Mouse (Mus musculus) MEL (cell line): ENCODE measurements around the gene Spp2.

Experiments
- CTCF ChIP-seq, 3 experiments: IDR thresholded peaks in 2 of 3; conservative IDR thresholded peaks in 1 of 3; 2 replicates each; pipeline ENCODE4 v1.5.1; 2011 to 2012; ENCODE audit warnings: low read length in 3 of 3, low read depth in 2 of 3, mild to moderate bottlenecking in 2 of 3, improper control_type of control experiment in 1 of 3, inconsistent platforms in 1 of 3, mixed read lengths in 1 of 3, moderate library complexity in 1 of 3; ENCODE audit not compliant: control insufficient read depth in 1 of 3, insufficient read depth in 1 of 3, poor library complexity in 1 of 3, severe bottlenecking in 1 of 3
- E2F4 ChIP-seq: IDR thresholded peaks from 2 replicates; pipeline ENCODE4 v1.6.1; 2011; ENCODE audit warnings: low read depth, low read length, improper control_type of control experiment, borderline replicate concordance
- EP300 ChIP-seq, 2 experiments: IDR thresholded peaks; 2 replicates each; pipeline ENCODE4 v1.6.1; 2011; ENCODE audit warnings: improper control_type of control experiment in 2 of 2, low read length in 2 of 2, low read depth in 1 of 2, mild to moderate bottlenecking in 1 of 2
- HCFC1 ChIP-seq: IDR thresholded peaks from 2 replicates; pipeline ENCODE4 v1.6.1; 2012; ENCODE audit warnings: low read depth, mild to moderate bottlenecking, inconsistent platforms, low read length, improper control_type of control experiment, moderate library complexity
- NELFE ChIP-seq: IDR thresholded peaks from 2 replicates; pipeline ENCODE4 v1.6.1; 2011; ENCODE audit warnings: low read depth, low read length, improper control_type of control experiment
- POLR2A ChIP-seq, 2 experiments: IDR thresholded peaks; 2 replicates each; pipeline ENCODE4 v1.6.1; 2011 to 2012; ENCODE audit warnings: low read length in 2 of 2, mild to moderate bottlenecking in 2 of 2, control low read depth in 1 of 2, improper control_type of control experiment in 1 of 2, low read depth in 1 of 2, moderate library complexity in 1 of 2; ENCODE audit not compliant: control insufficient read depth in 1 of 2, insufficient read depth in 1 of 2, poor library complexity in 1 of 2
- SMC3 ChIP-seq: IDR thresholded peaks from 2 replicates; pipeline ENCODE4 v1.6.1; 2011; ENCODE audit warnings: low read depth, low read length, improper control_type of control experiment
- TCF12 ChIP-seq: IDR thresholded peaks from 2 replicates; pipeline ENCODE4 v1.6.1; 2014; ENCODE audit warnings: low read depth, mild to moderate bottlenecking, inconsistent platforms, low read length, improper control_type of control experiment, moderate library complexity

DNA sequence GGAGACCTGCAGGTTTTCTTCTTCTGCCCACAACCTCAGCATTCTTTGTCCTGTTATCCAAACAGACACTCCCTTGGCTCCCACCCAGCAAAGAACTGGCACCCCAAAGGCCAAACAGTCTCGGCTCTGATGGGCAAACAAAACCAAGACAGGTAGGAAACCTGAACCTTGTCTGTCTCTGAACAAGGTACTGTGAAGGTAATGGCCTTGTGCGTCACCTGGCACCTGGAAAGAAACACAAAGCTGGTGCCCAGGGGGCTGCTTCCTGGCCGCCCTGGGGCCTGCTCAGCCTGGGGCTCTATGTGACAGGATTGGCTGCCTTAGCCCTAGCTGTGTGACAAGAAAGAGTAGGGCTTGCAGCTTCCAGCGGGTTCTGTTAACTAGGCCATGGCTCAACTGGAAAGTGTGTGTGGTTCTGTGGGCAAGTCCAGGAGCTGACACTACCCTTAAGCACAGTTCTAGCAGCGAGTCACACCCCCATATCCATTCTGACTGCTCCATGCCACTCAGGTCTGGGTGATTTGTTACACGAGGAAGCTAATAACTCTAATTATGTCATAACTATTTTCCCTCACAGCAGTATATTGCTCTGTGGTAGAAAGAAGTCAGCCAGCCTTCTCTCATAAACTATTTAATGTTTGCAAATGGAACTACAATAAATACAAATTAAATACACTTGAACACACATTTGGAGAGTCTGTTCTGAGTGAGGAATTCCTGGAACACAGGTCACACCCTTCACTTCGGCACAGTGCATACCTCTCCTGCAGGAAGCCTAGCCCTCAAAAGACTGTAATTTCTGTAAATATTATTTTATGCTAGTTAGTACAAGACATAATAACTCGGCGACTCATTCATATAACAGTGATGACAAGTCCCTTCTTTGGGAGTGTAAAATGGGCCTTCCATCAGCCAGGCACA lies 30.7 kb downstream of the Spp2 start:
- TF ChIP-seq EP300 (IDR thresholded peaks at IDR 0.05; ENCODE audit: low read depth in 1 of 2, low read length in 2 of 2) (no peak), TCF12 (no peak), CTCF (IDR thresholded peaks at IDR 0.05 in 2 of 3, conservative IDR thresholded peaks at IDR 0.05 in 1 of 3; ENCODE audit: control insufficient read depth in 1 of 3, insufficient read depth in 1 of 3, low read depth in 2 of 3, low read length in 3 of 3, poor library complexity in 1 of 3, severe bottlenecking in 1 of 3) (no peak), POLR2A (IDR thresholded peaks at IDR 0.05; ENCODE audit: control insufficient read depth in 1 of 2, insufficient read depth in 1 of 2, low read depth in 1 of 2, low read length in 2 of 2, poor library complexity in 1 of 2) (no peak), NELFE (no peak), HCFC1 (no peak), SMC3 (no peak), E2F4 (no peak)
